Mouse (Mus musculus) right cerebral cortex, postnatal 4 days (tissue): ENCODE measurements around the gene Pcnx3.
"Not testable (repeated sequence)": the region's sequence is repeated elsewhere in the genome, so short reads cannot be mapped to it uniquely, and the experiment has no call there.

Experiments used
- DNase-seq: peaks from one replicate; pipeline ENCODE4 v3.0.0-alpha.2; 2022

The Pcnx3 gene

DNA sequence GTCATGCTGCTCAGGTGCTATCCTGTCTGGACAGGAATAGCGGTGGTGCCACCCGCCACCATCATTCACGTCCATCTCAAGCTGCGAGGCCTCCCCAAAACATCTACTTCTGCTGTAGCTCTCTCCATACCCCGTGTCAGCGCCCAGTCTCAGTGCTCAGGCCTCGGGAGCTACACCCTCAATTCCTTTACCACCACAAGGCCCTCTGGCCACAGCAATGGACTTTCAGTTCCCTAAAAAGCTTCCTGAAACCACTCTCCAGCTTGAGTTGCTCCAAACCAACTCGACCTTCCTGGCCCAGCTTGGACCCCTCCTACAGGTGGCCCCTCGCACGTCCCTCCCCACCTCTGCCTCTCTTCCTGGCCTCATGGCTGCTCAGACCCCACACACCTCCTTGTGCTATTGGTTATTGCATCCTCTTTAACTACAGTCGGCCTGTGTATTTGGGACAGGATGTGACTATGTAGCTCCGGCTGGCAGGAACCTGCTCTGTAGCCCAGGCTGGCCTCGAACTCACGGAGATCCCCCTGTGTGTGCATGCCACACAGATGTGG lies 23.3 kb upstream of the Pcnx3 start:
- no peak for DNase-seq

DNA sequence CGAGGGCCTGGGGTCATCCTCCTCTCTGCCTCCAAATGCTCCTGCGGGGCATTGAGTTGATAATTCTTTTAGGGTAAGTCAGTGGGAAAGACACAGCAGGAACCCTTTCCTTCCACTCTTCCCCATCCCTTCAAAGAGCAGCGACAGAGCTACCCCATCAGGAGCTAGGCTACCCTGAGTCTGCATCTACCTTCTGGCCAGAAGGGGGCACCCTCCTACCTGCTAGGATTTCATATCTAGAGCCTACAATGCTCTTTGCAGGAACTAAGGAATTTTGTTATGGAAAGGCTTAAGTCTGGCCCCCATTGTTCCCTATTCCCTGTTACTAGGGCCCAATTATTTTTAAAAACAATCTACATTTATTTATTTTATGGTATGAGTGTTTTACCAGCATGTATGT lies 22.5 kb upstream of the Pcnx3 start:
- peak; percentile 64 for DNase-seq

DNA sequence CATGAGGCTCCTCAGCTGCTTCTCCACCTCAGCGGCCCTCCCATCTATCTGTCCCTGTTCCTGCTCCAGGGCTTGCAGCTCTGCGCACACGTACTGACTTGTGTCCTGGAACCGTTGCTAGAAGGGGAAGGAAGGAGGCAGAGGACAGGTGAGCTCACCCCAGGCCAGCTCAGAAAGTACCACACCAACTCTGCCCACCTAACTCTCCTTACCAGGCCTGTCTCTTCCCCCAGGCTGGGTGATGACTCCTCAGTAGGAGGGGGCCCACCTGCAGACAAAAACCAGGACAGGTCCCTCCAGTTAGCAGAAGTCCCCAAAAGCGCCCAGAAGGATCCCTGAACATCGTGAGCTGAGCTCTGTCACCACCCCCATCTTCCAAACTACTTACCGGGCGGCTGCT lies 21.9 kb upstream of the Pcnx3 start:
- no peak for DNase-seq

DNA sequence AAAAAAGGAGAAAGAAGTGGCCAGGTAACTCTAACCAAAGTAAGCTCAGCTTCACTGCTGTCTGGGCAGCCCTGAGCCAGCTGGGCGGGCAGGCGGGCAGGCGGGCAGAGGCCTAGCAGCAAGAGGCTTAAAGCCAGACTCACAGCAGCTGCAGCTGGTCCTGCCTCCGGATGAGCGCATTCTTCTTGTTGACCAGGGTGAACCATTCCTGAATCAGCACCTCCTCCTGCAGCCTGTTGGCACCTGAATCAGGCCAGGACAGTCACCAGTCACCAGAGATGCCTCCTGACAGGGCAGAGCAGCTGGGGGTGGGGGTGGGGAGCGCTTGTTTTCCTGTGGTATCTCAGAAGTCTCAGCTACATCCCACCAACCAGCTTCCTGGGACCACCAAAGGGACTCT lies 21.4 kb upstream of the Pcnx3 start:
- no peak for DNase-seq

DNA sequence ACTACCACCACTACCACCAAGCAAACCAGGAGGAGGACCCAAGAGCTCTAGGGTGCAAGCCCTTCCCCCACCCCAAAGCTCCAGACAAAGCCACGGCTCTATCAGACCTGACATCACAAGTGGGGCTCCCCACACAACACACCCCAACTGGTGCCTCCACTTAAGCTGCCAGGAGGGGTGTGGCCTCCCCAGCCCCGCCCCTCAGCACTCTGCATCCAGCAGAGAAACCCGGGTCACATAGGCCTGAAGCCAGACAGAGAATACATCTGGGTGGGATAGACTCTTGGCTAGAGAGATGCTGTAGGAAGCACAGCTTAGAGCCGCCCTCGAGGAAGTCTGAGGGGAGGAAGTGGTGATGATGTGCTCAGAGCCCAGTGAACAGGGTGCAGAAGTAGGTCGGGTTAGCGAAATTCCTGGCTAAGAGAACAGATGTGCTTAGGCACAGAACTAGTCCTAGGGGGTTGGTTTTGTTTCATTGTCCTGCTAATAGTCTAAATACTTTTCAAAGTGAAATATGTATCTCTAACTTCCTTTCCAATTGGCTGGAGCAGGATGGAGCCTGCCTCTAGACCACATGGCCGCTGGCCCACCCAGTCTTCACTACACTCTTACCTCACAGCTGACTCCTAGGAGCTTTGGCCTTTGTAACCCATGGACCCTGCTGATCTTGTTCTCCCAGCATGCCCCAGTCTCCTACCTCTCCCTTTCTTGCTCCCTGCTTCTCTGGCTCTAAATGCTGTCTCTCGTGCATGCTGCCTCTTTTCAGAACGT lies 16.3 kb upstream of the Pcnx3 start:
- DNase-seq: no peak

DNA sequence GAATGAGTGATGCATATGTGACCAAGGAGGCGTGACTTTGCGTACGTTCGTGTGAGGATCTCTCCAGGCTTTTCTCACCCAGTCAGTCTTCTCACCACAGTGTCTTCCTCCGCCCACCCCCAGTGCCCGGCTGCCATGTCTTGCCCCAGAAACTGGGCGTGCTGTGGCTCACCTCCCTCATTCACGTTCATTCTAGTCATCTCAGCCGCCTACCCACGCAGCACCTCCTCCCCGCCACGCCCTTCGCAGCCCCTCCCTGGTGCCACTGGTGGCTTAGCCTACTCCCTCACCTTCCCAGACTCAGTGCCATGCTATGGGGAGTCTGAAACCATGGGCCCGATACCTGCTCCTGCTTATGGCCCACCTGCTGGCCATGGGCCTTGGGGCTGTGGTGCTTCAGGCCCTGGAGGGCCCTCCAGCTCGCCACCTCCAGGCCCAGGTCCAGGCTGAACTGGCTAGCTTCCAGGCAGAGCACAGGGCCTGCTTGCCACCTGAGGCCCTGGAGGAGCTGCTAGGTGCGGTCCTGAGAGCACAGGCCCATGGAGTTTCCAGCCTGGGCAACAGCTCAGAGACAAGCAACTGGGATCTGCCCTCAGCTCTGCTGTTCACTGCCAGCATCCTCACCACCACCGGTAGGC lies 15.6 kb upstream of the Pcnx3 start, which contains the start of gene Kcnk7:
Kcnk7 (plus strand) TSS at position 205 of the 638 bp plus-strand sequence.
- no peak for DNase-seq

DNA sequence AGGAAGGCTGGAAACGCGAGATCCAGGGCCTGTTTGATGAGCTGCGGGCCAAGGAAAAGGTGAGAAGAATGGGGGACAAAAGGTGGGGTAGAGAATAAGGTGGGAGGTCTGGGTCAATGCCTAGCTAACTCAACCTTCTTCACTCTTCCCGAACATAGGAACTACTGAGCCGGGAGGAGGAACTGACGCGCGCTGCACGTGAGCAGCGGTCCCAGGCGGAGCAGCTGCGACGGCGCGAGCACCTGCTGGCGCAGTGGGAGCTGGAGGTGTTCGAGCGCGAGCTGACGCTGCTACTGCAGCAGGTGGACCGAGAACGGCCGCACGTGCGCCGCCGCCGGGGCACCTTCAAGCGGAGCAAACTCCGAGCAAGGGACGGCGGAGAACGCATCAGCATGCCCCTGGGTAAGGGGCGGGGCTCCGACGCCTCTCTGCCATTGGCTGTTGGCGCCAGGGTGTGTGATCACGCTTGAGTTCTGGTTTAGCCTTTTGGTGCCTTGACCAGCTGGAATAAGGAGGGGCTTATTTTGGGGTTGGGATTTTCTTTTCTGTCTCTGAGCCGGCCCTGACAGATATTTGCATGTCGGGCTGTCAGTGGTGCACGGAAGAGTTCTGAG lies 7.2 kb upstream of the Pcnx3 start:
- DNase-seq: no peak

DNA sequence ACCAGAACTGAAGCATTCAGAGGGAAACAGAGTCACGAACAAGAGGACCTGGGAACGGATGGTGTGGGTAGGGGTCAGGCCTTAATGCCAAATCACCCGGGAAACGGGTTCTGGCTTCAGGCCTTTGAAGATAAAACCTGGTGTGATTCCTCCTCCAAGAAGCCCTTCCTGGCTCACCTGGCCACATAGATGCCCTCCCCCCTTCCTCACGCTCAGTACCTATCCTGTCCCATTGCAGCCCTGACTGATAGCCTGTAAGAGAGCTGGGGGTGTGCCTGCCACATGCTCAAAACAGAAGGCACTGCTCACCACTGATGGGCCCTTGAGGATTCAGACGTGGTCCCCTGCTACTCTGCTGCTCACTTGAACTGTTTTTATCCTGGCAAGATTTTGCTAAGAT lies 5.1 kb upstream of the Pcnx3 start:
- DNase-seq: no peak

DNA sequence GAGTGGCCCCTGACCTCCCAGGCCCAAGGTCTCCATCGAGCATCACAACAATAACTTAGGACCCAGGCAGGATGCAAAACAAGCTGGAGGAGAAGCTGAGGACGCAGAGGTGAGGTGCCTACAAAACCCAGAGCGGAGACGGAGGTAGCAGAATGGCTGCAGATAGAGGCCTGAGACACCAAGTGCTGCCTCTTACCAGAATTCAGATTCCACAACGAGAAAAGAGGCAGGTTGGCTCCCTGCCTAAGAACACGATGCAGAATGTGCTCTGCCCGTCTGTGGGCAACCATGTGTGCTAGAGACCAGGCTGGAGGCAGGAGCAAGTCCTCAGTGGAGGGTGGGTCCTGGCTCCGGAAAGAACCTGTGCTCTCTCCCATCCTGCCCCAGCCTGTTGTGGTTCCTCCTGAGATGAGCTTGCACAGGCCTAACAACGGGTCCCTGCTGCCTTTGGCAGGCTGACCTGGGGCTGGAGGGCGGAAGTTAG lies 4.2 kb upstream of the Pcnx3 start:
- no peak for DNase-seq

DNA sequence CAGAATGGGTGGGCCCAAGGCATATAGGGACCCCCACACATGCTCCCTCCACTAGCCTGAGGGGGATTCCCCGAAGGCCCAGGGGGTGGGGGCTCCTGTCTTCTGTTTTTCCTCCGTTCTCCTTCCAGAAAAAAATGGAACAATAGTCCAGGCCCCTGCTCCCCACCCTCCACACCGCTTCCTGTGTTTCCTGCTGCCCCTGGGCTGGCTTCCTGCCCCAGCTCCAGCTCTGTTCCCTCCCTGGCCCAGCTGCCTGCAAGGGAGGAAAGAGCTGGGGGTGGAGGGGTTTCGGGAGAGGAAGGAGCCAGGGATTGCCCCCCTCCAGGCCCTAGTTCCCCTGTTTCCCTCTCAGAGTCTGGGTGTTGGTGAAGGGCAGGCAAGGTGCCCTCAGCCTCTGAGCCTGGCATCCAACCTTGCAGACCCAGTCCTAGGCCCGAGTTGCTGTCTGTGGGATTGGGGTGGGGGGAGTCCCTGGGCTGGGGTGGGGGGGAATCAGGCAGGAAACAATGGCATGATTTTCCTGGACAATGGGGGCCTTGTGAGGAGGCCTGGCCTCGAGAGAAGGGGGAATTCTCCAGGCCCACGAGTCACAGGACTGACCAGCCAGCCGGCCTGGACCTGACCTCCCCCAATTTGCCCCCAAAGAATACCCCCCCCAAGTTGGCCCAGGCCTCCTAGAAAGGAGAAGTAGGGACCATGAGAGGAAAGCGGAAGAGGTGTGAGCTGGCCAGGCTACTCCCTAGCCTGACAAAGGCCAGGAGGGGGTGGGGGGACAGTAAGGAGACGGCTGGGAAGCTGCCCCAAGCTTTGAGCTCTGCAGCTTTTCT lies 3.6 kb upstream of the Pcnx3 start:
- no peak for DNase-seq

DNA sequence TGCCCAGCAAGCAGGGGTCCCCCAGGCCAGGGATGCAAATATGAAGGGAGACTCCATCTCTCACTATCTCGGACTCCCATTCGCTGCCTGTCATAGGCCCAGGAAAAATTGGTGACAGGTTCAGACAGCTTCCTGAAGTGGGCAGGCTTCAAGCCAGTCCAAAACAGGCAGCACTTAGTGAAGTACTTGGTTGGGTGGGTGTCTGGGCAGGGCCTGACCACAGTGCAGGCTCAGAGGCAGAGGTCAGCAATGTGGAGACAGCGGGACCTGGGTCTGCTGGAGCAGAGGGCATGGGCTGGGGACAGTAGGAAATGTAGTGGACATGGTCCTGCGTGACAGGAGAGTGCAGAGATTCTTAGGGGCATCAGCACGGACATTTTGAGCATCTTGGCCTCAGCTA lies 2.9 kb upstream of the Pcnx3 start:
- no peak for DNase-seq

DNA sequence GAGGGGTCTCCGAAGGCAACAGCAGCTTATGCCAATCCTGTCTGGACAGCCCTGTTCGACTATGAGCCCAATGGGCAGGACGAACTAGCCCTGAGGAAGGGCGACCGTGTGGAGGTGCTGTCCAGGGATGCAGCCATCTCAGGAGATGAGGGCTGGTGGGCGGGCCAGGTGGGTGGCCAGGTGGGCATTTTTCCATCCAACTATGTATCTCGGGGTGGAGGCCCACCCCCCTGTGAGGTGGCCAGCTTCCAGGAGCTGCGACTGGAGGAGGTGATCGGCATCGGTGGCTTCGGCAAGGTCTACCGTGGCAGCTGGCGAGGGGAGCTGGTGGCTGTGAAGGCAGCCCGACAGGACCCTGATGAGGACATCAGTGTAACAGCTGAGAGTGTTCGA lies 1.6 kb upstream of the Pcnx3 start:
- no peak for DNase-seq

DNA sequence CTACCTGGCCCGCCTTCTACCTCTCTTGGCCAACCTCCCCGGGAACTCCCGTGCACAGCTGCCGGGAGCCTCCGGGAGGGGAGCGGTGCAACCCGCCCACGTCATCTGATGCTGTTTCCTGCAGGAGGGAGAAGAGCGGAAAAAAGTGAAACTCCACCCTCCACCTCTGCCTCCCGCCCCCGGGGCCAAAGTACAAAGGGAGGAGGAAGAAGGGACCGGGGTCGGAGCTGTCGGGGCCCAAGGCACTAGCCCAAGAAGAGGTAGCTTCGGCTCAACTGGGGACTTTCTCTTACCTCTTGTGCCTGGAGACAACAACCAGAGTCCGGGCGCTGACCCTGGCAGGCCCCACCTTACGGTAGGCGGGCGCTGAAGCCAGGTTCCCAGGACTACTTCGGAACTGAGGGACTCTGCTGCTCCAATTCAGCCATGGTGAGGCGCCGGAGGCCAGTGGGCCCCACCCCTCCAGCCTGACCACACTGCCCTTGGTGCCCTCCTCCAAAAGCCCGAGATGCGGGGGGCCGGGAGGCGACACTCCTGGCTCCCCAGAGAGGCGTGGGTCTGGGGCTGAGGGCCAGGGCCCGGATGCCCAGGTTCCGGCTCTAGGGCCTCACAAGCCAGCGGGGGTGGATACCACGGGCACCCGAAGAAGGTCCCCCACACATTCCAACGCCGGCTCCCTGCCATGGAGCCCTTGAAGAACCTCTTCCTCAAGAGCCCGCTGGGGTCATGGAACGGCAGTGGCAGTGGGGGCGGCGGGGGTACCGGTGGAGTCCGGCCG lies 1.0 kb upstream of the Pcnx3 start:
- DNase-seq: peak; percentile 61

DNA sequence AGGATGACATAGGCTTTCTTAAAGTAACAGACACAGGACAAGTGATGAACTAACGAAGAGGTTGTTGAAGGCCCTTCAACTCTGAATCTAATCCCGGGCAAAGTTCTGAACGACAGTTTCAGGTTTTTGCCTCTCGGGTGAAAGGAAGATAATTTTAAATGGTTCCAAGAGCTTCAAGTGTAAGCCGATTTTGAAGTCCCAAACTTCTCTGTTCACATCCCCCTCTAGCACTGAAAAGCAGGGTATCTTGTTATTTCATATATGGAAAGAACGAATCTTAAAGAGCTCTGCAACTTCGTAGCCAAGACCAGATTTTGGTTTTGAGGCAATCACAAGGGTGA lies 350 bp upstream of the Pcnx3 start:
- DNase-seq: no peak

DNA sequence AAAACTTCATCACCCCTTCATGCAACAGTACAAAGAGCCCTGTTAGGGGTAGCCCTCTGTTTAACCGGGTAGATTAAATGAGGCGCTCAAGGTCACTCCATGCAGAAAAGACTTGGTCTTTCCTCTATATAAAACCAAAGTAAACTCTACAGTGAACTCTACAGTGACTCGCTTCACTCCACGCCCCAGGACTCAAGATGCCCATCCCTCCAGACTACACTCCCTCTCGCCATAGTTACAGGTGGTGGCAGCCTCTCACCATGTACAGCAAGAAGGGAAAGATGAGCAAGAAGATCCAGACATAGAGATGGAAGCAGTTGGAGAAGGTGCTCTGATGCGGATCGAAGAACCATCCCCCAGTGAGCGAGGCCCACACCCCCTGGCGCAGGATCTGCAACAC lies 970 bp downstream of the Pcnx3 start:
- DNase-seq: no peak

DNA sequence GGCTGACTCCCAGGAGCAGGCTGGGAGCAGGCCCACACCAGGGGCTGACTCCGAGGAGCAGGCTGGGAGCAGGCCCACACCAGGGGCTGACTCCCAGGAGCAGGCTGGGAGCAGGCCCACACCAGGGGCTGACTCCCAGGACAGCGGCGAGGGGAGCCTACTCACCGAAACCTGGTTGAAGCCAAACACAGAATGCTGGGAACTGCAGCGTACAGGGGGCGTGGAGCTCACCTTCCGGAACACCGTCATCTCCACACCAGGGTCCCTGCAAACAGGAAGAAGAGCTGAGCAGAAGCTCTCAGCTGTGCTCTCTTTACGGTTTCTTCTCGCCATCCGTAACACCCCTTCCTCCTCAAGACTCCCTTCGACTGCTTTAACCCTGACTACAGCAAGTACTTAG lies 1.8 kb downstream of the Pcnx3 start:
- DNase-seq: not testable (repeated sequence)

DNA sequence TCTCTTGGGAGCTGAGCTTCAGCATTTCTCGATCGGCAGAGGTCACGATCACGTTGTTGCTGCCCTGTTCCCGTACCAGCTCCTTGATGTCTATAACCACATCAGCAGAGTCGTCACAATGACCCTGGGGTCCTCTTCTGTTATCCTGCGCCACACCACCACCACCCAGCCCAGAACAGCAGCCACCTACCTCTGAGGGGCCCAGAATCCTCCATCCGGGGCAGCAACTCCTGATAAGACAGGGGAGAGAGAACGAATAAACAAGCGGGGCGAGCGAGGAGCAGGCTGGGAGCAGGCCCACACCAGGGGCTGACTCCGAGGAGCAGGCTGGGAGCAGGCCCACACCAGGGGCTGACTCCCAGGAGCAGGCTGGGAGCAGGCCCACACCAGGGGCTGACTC lies 2.3 kb downstream of the Pcnx3 start:
- no peak for DNase-seq

DNA sequence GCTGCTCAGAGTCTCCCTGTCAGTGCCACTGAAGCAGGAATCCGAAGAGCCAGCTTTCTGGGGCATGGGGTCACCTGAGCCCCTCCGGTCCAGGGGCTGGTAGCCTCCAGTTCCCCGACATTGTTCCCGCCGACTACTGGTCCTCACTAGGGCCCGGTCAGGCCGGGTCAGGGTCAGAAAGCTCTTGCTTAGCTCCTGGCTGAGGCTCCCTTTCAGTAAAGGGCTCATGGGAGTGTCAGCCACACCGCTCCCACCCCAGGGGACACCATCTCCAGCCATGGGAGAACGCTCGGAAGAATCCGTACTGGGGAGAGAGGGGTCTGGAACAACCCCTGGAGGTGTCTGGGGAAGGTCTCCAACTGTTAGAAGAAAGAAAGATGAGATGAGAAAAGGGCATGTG lies 2.8 kb downstream of the Pcnx3 start:
- no peak for DNase-seq

DNA sequence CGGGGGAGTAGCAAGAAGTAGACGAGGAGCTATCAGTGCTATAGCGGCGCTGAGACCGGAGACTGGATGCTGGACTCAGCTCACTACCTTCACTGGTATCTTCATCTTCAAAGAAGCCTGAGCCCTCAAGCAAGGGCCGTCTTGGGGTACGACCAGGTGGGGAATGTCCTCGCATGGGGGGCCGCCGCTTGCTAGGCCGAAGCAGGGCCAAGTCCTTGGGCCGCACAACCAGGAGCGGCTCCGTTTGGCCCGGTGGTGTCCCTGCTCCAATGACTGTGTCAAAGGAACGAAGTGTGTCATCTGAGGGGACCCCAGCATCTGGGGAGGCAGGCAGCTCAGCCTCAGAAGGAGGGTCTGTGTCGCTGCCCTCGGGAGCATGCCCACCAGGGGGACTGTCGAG lies 3.3 kb downstream of the Pcnx3 start:
- DNase-seq: no peak

DNA sequence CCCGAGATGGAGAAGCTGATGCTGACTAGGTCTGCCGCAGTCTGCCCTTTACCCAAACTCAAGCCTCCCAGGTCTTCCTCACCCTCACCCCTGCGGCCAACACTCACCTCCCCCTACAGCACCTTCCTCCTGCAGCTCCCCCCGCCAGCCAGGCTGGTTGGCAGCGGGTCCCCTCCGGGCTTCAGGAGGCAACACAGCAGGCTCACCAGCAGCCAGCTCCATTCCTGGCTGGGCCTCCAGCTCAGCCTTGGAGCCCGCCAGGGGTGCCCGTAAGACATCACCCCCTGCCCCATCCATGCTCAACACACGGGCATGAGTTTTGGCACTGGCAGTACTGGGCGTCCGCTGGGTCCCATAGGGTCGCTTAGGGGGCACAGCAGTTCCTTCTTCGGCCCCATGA lies 3.7 kb downstream of the Pcnx3 start:
- no peak for DNase-seq

DNA sequence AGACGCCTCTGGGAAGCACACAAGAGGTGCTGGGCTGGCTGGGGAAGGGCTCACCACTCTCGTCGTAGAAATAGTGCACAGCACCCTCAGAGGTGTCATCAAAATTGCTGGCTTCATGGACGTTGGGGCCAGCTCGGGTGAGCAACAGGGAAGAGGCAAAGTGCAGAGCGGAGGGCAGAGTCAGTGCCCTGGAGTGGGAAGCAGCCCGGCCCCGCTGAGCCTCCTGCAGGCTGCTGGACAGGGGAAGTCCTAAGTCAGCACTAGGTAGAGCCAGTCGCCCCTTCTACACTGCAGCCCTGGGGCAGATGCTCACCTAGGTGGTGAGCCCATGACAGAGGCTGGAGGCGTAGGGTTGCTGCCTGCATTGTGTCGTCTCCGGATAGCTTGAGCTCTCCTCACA lies 4.5 kb downstream of the Pcnx3 start:
- no peak for DNase-seq

DNA sequence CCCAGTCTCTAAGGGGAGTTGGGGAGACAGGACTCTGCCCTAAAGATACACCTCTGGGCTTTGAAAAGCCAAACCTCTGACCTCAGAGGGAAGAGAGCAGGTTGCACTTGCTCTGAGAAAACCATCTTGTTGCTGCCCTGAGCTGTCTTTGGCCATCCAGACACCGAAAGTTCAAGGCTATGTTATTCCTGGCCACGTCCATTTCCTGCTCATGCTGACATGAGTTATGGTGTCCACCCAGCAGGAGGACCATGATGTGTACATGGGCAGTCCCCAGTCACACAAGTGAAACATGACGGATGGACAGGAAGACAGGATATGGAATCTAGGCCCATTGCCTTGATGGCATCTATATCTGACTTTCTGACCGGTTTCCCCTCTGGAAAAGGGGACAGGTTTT lies 8.3 kb downstream of the Pcnx3 start:
- no peak for DNase-seq
